Mouse (Mus musculus) lung, postnatal 0 days (tissue): ENCODE data around the gene Sh2d6. TPM values are rescaled to one million over a fixed set of nuclear protein-coding genes. Genes with fewer than 3 reads are reported as not detected.
A peak's percentile ranks its signal among the peaks of the same experiment; 100 is the strongest.

Experiments used
- ATAC-seq: fragments of 200-750 bp; cut with Nextera tagmentation; 2 replicates; pipeline ENCODE4 v1.8.0; 2017; ENCODE audit warnings: moderate library complexity
- DNase-seq: peaks from one replicate; pipeline ENCODE4 v3.0.0-alpha.2; 2016; ENCODE audit warnings: low spot score
- H3K27ac ChIP-seq: fragments of 300-500 bp; sonication (generic); 2 replicates; pipeline ENCODE4 v1.5.1; 2014; ENCODE audit warnings: antibody characterized with exemption, mild to moderate bottlenecking, low read length, mixed read lengths
- H3K27me3 ChIP-seq: fragments of 300-500 bp; sonication (generic); replicated peaks from 2 replicates; pipeline ENCODE4 v1.6.1; 2014; ENCODE audit warnings: low read length, mixed read lengths; ENCODE audit not compliant: insufficient read depth
- H3K36me3 ChIP-seq: fragments of 300-500 bp; sonication (generic); 2 replicates; pipeline ENCODE4 v1.6.1; 2014; ENCODE audit warnings: low read length, mixed read lengths; ENCODE audit not compliant: insufficient read depth
- H3K4me1 ChIP-seq: fragments of 300-500 bp; sonication (generic); 2 replicates; pipeline ENCODE4 v1.6.1; 2014; ENCODE audit warnings: antibody characterized with exemption, low read depth, low read length, mixed read lengths; ENCODE audit not compliant: insufficient read depth
- H3K4me2 ChIP-seq: fragments of 300-500 bp; sonication (generic); replicated peaks from 2 replicates; pipeline ENCODE4 v1.6.1; 2014; ENCODE audit warnings: low read depth, mild to moderate bottlenecking, low read length, moderate library complexity, mixed read lengths
- H3K4me3 ChIP-seq: fragments of 300-500 bp; sonication (generic); 2 replicates; pipeline ENCODE4 v1.5.1; 2014; ENCODE audit warnings: low read depth, low read length
- H3K9ac ChIP-seq: fragments of 300-500 bp; sonication (generic); replicated peaks from 2 replicates; pipeline ENCODE4 v1.6.1; 2014; ENCODE audit warnings: low read depth, mild to moderate bottlenecking
- H3K9me3 ChIP-seq: fragments of 300-500 bp; sonication (generic); 2 replicates; pipeline ENCODE4 v1.6.1; 2016; ENCODE audit warnings: low read length, mixed read lengths
- CTCF ChIP-seq: IDR thresholded peaks from 2 replicates; pipeline ENCODE4 v1.5.1; 2016; ENCODE audit warnings: antibody characterized with exemption, mild to moderate bottlenecking
- EP300 ChIP-seq: IDR thresholded peaks from 2 replicates; pipeline ENCODE4 v1.6.1; 2016; ENCODE audit warnings: antibody characterized with exemption, mild to moderate bottlenecking, control low read depth
- WGBS: fragments of 180-500 bp; shearing (Covaris S2); extraction: QIAGEN DNeasy Blood & Tissue Kit; methylation state at CpG from one replicate; pipeline ENCODE4 v1.1.7; 2014; 5-methylcytosine and 5-hydroxymethylcytosine counted together
- polyA plus RNA-seq: library from polyadenylated mRNA; unstranded; fragments of >200 nt; fragmentation: Nextera tagmentation; extraction: Ambion mirVana; gene quantifications from 2 replicates; pipeline ENCODE4 v1.2.1, GENCODE M21; 2015

The Sh2d6 gene
- not detected in 2 replicates for polyA plus RNA-seq

DNA sequence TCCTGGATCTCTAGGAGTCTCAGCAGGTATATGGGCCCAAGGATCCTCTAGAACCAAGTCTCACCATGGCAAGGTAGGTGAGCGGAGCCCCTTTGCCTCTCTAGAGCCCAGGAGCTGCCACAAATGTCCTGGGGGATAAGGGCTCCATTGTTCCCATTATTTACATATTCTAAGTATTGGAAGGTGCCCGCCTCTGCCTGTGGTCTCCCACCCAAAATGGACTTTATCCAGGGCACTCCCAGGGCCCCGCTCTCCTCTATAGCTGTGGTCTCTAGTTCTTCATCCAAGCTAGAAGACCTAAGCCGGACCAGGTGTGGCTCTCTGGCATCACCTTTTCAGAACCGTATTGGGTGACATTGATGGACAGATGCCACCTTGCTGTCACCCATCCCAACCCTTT lies at the start of gene Sh2d6:
Gene Sh2d6 (minus strand): TSS at position 101 of the 400 bp plus-strand sequence.
- whole genome bisulfite sequencing = 83% methylated on average over 5 of the region's 5 CpGs
- DNase-seq = no peak
- Histone ChIP-seq H3K4me2 (no peak within 1 kb of the TSS), H3K27me3 (no peaks in the 10 kb centered on the region), H3K9ac (no peak within 1 kb of the TSS), H3K36me3 (no peaks in the 10 kb centered on the region), H3K9me3 (no peaks in the 10 kb centered on the region), H3K4me3 (no peak within 1 kb of the TSS), H3K27ac (no peak within 1 kb of the TSS), H3K4me1 (no peaks in the 10 kb centered on the region)
- no peak for ATAC-seq
- TF ChIP-seq CTCF (no peak), EP300 (no peak)

GRCm38 (mm10) chr6:72570644-72571397 lies 49.3 kb upstream of the Sh2d6 start:
- Histone ChIP-seq H3K9me3 (no peaks in the 10 kb centered on the region), H3K27ac (no peak overlapping the region), H3K4me1 (no peaks in the 10 kb centered on the region), H3K4me2 (no peak overlapping the region), H3K27me3 (no peaks in the 10 kb centered on the region), H3K36me3 (no peaks in the 10 kb centered on the region; the same call in 1 of the 2 replicates), H3K4me3 (no peak overlapping the region), H3K9ac (no peak overlapping the region)
- ATAC-seq (no peak), DNase-seq (no peak)
- TF ChIP-seq CTCF (no peak), EP300 (no peak)
- WGBS = 85% methylated on average over 10 of the region's 10 CpGs

DNA sequence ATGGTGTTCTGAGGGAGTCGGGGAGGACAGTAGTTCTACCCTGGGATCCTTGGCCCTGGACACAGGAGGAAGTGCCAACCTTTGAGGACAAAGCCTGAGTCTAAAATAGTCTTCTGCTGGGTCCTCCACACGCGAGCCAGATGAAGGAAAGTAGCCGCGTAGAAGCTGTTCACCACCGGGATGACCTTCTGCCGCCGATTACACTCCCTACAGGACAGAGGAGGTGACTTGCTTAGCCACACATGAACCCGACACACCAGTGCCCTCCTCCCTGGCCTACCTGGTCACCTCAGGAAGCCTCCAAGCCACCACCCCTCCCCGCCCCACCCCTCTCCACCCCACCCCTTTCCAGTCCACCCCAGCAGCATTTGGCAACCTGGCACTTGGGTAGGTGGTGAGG lies 47.2 kb upstream of the Sh2d6 start:
- Histone ChIP-seq H3K9ac (no peak overlapping the region), H3K27ac (no peak overlapping the region), H3K4me1 (no peaks in the 10 kb centered on the region), H3K27me3 (no peaks in the 10 kb centered on the region), H3K4me3 (no peak overlapping the region), H3K9me3 (no peaks in the 10 kb centered on the region), H3K4me2 (no peak overlapping the region), H3K36me3 (no peaks in the 10 kb centered on the region; the same call in 1 of the 2 replicates)
- 87% methylated on average over 10 of the region's 10 CpGs for WGBS
- DNase-seq (no peak), ATAC-seq (no peak)
- TF ChIP-seq EP300 = no peak
- TF ChIP-seq CTCF = no peak

DNA sequence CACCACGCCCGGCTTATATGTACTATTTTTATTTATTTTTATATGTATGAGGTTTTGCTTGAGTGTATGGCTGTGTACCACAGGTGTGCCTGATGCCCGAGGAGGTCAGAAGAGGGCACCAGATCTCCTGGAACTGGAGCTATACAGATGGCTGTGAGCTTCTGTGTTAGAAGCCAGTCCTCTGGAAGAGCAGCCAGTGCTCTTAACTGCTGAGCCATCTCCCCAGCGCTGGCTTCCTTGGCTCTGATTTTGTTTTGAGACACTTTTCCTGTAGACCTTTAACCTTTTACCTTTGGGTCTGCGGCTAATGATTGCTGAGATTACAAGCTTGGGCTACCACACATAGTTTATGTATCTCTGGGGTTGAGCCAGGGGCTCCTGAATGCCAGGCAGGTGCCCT lies 46.0 kb upstream of the Sh2d6 start:
- Histone ChIP-seq H3K27ac (no peak overlapping the region), H3K9ac (no peak overlapping the region), H3K27me3 (no peaks in the 10 kb centered on the region), H3K4me1 (no peaks in the 10 kb centered on the region), H3K36me3 (no peaks in the 10 kb centered on the region; the same call in 1 of the 2 replicates), H3K4me3 (no peak overlapping the region), H3K9me3 (no peaks in the 10 kb centered on the region), H3K4me2 (no peak overlapping the region)
- no peak for ATAC-seq
- TF ChIP-seq EP300 (no peak), CTCF (no peak)
- no peak for DNase-seq
- WGBS = 64% methylated on average over 5 of the region's 5 CpGs

DNA sequence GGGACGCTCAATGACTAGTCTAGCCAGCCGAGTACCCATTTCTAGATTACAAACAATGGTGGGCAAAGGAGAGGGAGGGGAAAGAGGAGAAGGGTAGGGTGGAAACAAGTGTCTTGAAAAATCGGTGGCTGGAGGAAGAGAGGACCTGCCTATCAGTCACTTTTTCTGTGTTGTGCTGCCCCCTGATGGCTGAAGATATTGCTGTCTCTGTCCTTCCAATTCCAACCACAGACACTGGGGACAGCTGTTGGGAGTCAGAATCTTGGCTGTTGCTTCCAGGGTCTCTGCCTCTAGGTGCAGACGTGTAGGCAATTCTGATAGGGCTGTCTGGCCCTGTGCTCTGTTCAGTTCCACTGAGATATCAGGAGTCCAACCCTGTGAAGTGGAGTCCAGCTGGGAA lies 44.5 kb upstream of the Sh2d6 start:
- DNase-seq = peak; percentile 91
- ATAC-seq = peak; percentile 80
- no peaks in the 10 kb centered on the region for H3K4me1 ChIP-seq
- H3K4me2 ChIP-seq = 0 out of 2 replicates have a peak overlapping the region, but pooled peaks have one; percentile 17
- no peaks in the 10 kb centered on the region; the same call in 1 of the 2 replicates for H3K36me3 ChIP-seq
- no peaks in the 10 kb centered on the region for H3K27me3 ChIP-seq
- 3% methylated on average over 4 of the region's 4 CpGs for WGBS
- no peak overlapping the region for H3K27ac ChIP-seq
- no peak overlapping the region for H3K4me3 ChIP-seq
- H3K9ac ChIP-seq = no peak overlapping the region
- peak; percentile 95 for TF ChIP-seq CTCF
- TF ChIP-seq EP300 = no peak
- no peaks in the 10 kb centered on the region for H3K9me3 ChIP-seq

DNA sequence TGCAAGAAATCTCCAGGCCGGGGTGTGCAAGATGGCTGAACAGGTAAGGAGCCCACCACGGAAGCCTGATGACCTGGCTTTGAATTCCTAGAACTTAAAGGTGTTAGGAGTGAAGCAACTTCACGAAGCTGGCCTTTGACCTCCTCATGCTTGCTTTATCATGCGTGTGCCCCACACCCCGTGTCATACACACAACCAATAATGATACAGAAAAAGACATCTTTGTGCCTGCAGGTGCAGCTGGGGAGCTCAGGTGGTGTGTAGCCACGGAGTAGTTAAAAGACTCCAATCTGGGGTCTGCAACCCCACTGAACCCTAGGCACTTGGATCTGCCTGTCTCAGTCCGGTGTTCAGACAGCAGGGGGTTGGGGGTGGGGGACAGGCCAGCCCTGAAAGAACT lies 44.0 kb upstream of the Sh2d6 start:
- no peaks in the 10 kb centered on the region; the same call in 1 of the 2 replicates for H3K36me3 ChIP-seq
- no peak for ATAC-seq
- WGBS = 64% methylated on average over 7 of the region's 7 CpGs
- DNase-seq = no peak
- H3K4me1 ChIP-seq = no peaks in the 10 kb centered on the region
- H3K27ac ChIP-seq = no peak overlapping the region
- H3K4me3 ChIP-seq = no peak overlapping the region
- TF ChIP-seq CTCF (no peak), EP300 (no peak)
- no peaks in the 10 kb centered on the region for H3K27me3 ChIP-seq
- no peaks in the 10 kb centered on the region for H3K9me3 ChIP-seq
- no peak overlapping the region for H3K4me2 ChIP-seq
- no peak overlapping the region for H3K9ac ChIP-seq
